Mouse (Mus musculus) cerebellum, adult 2 months (tissue): Measurements from ENCODE around the gene St8sia1.

Experiments used
- CTCF ChIP-seq: fragments of 200-500 bp; IDR thresholded peaks from 2 replicates; pipeline ENCODE4 v1.5.1; 2011; ENCODE audit warnings: low read depth, mild to moderate bottlenecking, control low read depth, low read length, moderate library complexity, borderline replicate concordance; ENCODE audit not compliant: insufficient read depth
- POLR2A ChIP-seq: fragments of 200-500 bp; IDR thresholded peaks from 2 replicates; pipeline ENCODE4 v1.6.1; 2011; ENCODE audit warnings: low read length, control low read depth, borderline replicate concordance; ENCODE audit not compliant: insufficient read depth

- TF ChIP-seq POLR2A: no peak
- TF ChIP-seq CTCF: no peak
Observed at GRCm38 (mm10) chr6:142810239-142810638, 154.0 kb downstream of the St8sia1 start.
